Mouse (Mus musculus) embryonic facial prominence, embryonic 11.5 days (tissue): ENCODE data around the gene Hist1h1a. TPM values are rescaled to one million over a fixed set of nuclear protein-coding genes. Genes with fewer than 3 reads are reported as not detected.
A peak's percentile ranks its signal among the peaks of the same experiment; 100 is the strongest.
"Not testable (repeated sequence)": the region's sequence is repeated elsewhere in the genome, so short reads cannot be mapped to it uniquely, and the experiment has no call there.

ENCODE experiments used
- ATAC-seq: fragments of 200-750 bp; cut with Nextera tagmentation; replicated peaks from 2 replicates; pipeline ENCODE4 v1.8.0; 2017; ENCODE audit warnings: low read depth; ENCODE audit not compliant: insufficient number of reproducible peaks, low FRiP score, low TSS enrichment
- DNase-seq: peaks from one replicate; pipeline ENCODE4 v3.0.0-alpha.2; 2015; ENCODE audit warnings: low spot score
- H3K27ac ChIP-seq: fragments of 300-500 bp; sonication (generic); replicated peaks from 2 replicates; pipeline ENCODE4 v1.5.1; 2014; ENCODE audit warnings: mild to moderate bottlenecking, low read depth, low read length, control low read depth
- H3K27me3 ChIP-seq: fragments of 300-500 bp; sonication (generic); 2 replicates; pipeline ENCODE4 v1.6.1; 2014; ENCODE audit warnings: mild to moderate bottlenecking, low read length, moderate library complexity, mixed read lengths; ENCODE audit not compliant: control insufficient read depth, insufficient read depth
- H3K36me3 ChIP-seq: fragments of 300-500 bp; sonication (generic); replicated peaks from 2 replicates; pipeline ENCODE4 v1.6.1; 2014; ENCODE audit warnings: low read depth, mild to moderate bottlenecking, low read length, moderate library complexity, mixed read lengths; ENCODE audit not compliant: control insufficient read depth, insufficient read depth
- H3K4me1 ChIP-seq: fragments of 300-500 bp; sonication (generic); 2 replicates; pipeline ENCODE4 v1.6.1; 2014; ENCODE audit warnings: low read length, mixed read lengths; ENCODE audit not compliant: control insufficient read depth, insufficient read depth
- H3K4me2 ChIP-seq: fragments of 300-500 bp; sonication (generic); 2 replicates; pipeline ENCODE4 v1.6.1; 2014; ENCODE audit warnings: low read depth, mild to moderate bottlenecking, control low read depth, low read length, moderate library complexity
- H3K4me3 ChIP-seq: fragments of 300-500 bp; sonication (generic); 2 replicates; pipeline ENCODE4 v1.5.1; 2014; ENCODE audit warnings: low read depth, low read length, control low read depth
- H3K9ac ChIP-seq: fragments of 300-500 bp; sonication (generic); replicated peaks from 2 replicates; pipeline ENCODE4 v1.6.1; 2014; ENCODE audit warnings: mild to moderate bottlenecking, control low read depth, low read length
- H3K9me3 ChIP-seq: fragments of 300-500 bp; sonication (generic); replicated peaks from 2 replicates; pipeline ENCODE4 v1.6.1; 2016; ENCODE audit warnings: mild to moderate bottlenecking, low read length, inconsistent platforms, mixed read lengths; ENCODE audit not compliant: control insufficient read depth
- WGBS: fragments of 180-500 bp; shearing (Covaris S2); extraction: QIAGEN DNeasy Blood & Tissue Kit; methylation state at CpG from one replicate; pipeline ENCODE4 v1.1.7; 2014; 5-methylcytosine and 5-hydroxymethylcytosine counted together
- polyA plus RNA-seq: library from polyadenylated mRNA; unstranded; fragments of >200 nt; fragmentation: Nextera tagmentation; extraction: Ambion mirVana; gene quantifications from 2 replicates; pipeline ENCODE4 v1.2.1, GENCODE M21; 2014

Hist1h1a gene
- polyA plus RNA-seq, 1 experiment from 2014 or later, result 4.5 TPM

DNA sequence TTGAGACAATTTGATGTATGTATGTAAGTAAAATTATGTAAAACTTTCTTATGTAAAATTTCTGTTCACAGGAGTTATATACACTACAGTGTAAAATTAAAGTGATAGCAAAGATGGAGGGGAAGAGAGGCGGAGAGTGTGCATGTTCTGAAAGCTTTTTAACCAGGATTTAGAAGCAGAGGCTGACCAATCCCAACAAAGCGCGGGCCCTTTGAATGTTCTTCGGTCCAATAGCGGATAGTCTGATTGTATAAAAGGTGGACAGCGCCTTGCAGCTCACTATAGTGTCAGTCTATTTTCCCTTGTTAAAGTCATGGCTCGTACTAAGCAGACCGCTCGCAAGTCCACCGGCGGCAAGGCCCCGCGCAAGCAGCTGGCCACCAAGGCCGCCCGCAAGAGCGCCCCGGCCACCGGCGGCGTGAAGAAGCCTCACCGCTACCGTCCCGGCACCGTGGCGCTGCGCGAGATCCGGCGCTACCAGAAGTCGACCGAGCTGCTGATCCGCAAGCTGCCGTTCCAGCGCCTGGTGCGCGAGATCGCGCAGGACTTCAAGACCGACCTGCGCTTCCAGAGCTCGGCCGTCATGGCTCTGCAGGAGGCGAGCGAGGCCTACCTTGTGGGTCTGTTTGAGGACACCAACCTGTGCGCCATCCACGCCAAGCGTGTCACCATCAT is 11.3 kb upstream of the Hist1h1a start, which contains the start of gene Hist1h3b:
Gene Hist1h3b, plus strand, starts transcription at position 201 of the 675 bp plus-strand sequence.
- H3K4me1 ChIP-seq, H3K9me3 ChIP-seq, H3K27me3 ChIP-seq, H3K36me3 ChIP-seq: not testable (repeated sequence)
- peak within 1 kb of the TSS; percentile 39 for H3K4me3 ChIP-seq
- peak; percentile 91 for ATAC-seq
- H3K9ac ChIP-seq, result peak within 1 kb of the TSS; percentile 69
- H3K4me2 ChIP-seq, result peak within 1 kb of the TSS; percentile 56
- peak; percentile 98 for DNase-seq
- under 1% methylated on average over 15 of the region's 47 CpGs for WGBS
- peak within 1 kb of the TSS; percentile 97 for H3K27ac ChIP-seq

- peak overlapping the region; percentile 55 for H3K4me2 ChIP-seq
- peak overlapping the region; percentile 65 for H3K9ac ChIP-seq
- 5% methylated on average over 6 of the region's 6 CpGs for WGBS
- peak overlapping the region; percentile 90 for H3K27ac ChIP-seq
- no peaks in the 10 kb centered on the region for H3K27me3 ChIP-seq
- DNase-seq (peak; percentile 38), ATAC-seq (no peak)
- H3K9me3 ChIP-seq, result no peaks in the 10 kb centered on the region
- no peaks in the 10 kb centered on the region for H3K36me3 ChIP-seq
- peak overlapping the region; percentile 39 for H3K4me3 ChIP-seq
- H3K4me1 ChIP-seq, result no peaks in the 10 kb centered on the region
Measured at GRCm38 (mm10) chr13:23752742-23753172, 10.7 kb upstream of the Hist1h1a start.

GRCm38 (mm10) chr13:23753314-23754078 is 10.0 kb upstream of the Hist1h1a start:
- Histone ChIP-seq H3K27ac (peak overlapping the region; percentile 90), H3K27me3 (no peaks in the 10 kb centered on the region), H3K4me3 (no peak overlapping the region), H3K9ac (no peak overlapping the region), H3K4me1 (no peaks in the 10 kb centered on the region), H3K9me3 (no peaks in the 10 kb centered on the region), H3K36me3 (no peaks in the 10 kb centered on the region), H3K4me2 (no peak overlapping the region; the same call in 1 of the 2 replicates)
- ATAC-seq, result no peak
- 55% methylated on average over 4 of the region's 4 CpGs for WGBS
- no peak for DNase-seq

DNA sequence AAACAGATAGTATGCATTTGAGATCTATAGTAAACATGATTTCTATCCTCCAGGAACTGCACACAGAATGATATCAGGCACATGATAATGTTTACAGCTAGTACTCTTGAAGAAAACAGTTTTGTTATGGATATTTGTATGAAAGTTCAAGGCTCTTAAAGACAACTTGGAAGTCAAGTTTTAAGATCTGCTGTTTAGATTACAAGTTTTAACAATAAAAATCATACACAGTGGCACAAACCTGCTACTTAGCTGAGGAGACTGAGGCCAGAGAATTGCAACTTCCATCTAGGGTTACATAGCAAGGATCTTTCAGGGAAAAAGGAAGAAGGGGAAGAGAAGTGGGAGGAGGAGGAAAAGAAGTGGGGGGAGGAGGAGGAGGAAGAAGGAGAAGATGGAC is 8.5 kb upstream of the Hist1h1a start:
- ATAC-seq (no peak), DNase-seq (no peak)
- H3K4me3 ChIP-seq, result no peak overlapping the region
- no peaks in the 10 kb centered on the region for H3K36me3 ChIP-seq
- no peaks in the 10 kb centered on the region for H3K9me3 ChIP-seq
- H3K27ac ChIP-seq, result no peak overlapping the region
- H3K4me1 ChIP-seq, result no peaks in the 10 kb centered on the region
- no peak overlapping the region for H3K9ac ChIP-seq
- no peaks in the 10 kb centered on the region for H3K27me3 ChIP-seq
- H3K4me2 ChIP-seq, result no peak overlapping the region

DNA sequence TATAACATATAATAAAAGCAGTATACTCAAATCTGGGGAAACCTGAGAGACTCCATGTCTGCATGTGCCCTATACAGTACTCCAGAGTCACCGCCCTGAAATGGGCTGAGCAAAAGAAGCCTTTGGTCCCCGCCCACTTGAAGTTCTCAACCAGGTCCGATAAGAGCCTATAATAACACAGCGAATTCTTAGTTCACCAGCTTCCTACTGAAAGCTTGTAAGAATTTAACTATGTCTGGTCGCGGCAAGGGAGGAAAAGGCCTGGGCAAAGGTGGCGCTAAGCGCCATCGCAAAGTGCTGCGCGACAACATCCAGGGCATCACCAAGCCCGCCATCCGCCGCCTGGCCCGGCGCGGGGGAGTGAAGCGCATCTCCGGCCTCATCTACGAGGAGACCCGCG is 6.7 kb upstream of the Hist1h1a start, which contains the start of gene Hist1h4b:
Gene Hist1h4b, plus strand, starts transcription at position 224 of the 400 bp plus-strand sequence.
- under 1% methylated on average over 12 of the region's 22 CpGs for WGBS
- peak; percentile 99 for DNase-seq

DNA sequence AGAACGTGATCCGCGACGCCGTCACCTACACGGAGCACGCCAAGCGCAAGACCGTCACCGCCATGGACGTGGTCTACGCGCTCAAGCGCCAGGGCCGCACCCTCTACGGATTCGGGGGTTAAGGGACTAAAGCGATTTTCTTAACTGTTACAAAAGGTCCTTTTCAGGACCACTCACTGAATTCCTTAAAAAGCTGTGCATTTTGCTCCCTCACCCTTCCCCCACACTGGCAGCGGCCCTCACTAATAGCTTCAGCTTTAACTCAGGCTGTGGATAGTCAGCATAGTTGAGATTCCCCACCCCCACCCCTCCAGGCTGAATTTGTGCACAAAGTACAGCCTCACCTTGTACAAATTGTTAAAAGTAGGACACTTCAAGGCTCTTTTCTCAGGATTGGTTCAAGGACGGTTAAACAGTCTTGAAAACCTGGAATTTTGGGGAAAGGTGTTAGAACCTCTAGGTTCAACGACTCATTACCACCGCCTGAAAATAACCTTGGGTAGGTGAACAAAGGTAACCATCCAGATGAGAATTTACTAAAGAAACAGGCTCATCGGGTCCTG is 6.2 kb upstream of the Hist1h1a start:
- Histone ChIP-seq H3K4me2 (peak overlapping the region; percentile 74), H3K9ac (peak overlapping the region; percentile 77), H3K4me3 (peak overlapping the region; percentile 35), H3K27ac (peak overlapping the region; percentile 91), H3K4me1 (no peaks in the 10 kb centered on the region), H3K36me3 (no peaks in the 10 kb centered on the region), H3K9me3 (no peaks in the 10 kb centered on the region), H3K27me3 (no peaks in the 10 kb centered on the region)
- peak; percentile 9; the same call in 1 of the 2 replicates for ATAC-seq
- peak; percentile 73 for DNase-seq
- 3% methylated on average over 14 of the region's 23 CpGs for WGBS

More for the DNA sequence above, 6.7 kb upstream of the Hist1h1a start, which contains the start of gene Hist1h4b:
- H3K9me3 ChIP-seq, result no peaks in the 10 kb centered on the region
- H3K9ac ChIP-seq, result peak within 1 kb of the TSS; percentile 77
- no peaks in the 10 kb centered on the region for H3K4me1 ChIP-seq
- peak within 1 kb of the TSS; percentile 91 for H3K27ac ChIP-seq
- peak within 1 kb of the TSS; percentile 35 for H3K4me3 ChIP-seq
- H3K4me2 ChIP-seq, result peak within 1 kb of the TSS; percentile 74
- no peaks in the 10 kb centered on the region for H3K36me3 ChIP-seq
- H3K27me3 ChIP-seq, result no peaks in the 10 kb centered on the region
- peak; percentile 77 for ATAC-seq

DNA sequence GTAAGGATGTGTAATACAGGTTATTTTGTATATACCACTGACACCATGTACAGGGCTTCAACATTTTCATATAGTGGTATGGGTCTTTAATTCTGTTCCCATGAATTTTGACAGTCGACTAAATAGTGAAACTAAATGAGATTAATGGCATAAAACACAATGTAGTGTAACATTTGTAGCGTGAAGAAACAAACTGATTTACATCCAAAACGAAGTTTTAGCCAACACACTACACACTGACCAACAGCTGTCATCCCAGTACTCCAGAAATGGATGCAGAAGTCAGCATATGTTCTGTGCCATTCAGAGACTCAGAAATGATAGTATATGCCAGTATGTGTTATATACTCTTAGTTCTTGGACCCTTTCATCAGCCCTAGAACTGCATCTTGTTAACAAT is 5.5 kb upstream of the Hist1h1a start:
- no peak overlapping the region for H3K9ac ChIP-seq
- DNase-seq (no peak), ATAC-seq (no peak)
- no peak overlapping the region for H3K4me2 ChIP-seq
- H3K9me3 ChIP-seq, result no peaks in the 10 kb centered on the region
- no peaks in the 10 kb centered on the region for H3K27me3 ChIP-seq
- H3K27ac ChIP-seq, result peak overlapping the region; percentile 91
- H3K4me3 ChIP-seq, result no peak overlapping the region
- no peaks in the 10 kb centered on the region for H3K36me3 ChIP-seq
- no peaks in the 10 kb centered on the region for H3K4me1 ChIP-seq
- WGBS, result 57% methylated on average over 3 of the region's 3 CpGs
